Mouse (Mus musculus): ENCODE measurements around the gene Dnase1l2.
"Not testable (repeated sequence)": the region's sequence is repeated elsewhere in the genome, so short reads cannot be mapped to it uniquely, and the experiment has no call there.

The Dnase1l2 gene

DNA sequence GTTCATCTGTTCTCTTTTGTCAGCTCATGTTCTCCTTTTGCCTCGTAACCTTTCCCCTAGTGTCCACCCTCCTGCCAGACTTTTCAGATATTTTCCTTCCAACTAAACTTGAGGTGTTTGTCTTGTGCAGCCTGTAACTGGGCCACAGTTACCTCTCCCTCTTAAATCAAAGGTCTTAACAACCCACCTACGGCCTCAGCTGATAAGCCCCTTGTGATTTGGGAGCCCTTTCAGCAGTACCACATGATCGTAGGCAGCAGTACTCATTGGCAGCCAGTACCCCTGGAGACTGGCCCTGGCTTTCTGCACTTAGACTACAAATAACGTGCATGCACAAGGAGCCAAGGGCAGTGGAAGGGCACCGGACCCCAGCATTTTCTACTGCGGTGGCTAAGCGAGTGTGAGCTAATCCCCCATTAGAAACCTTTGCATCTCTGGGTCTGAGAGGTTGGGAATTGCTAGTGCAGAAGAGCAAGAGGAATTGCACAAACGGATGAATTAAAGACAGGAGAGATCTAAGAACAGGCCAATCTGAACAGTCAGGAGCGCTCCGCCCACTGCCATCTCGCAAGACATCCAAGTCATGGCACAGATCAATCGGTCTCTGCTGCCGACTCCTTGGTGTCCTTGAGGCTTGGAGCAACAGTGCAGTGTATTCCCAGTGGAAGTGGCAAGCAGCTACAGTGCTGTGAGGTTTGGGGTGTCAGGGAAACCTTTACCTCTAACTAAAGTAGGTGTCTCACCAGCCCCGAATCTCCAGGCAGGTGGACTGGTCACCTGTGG is 13.5 kb downstream of the Dnase1l2 start:
- ATAC-seq (ENCODE audit: low TSS enrichment): no peak

DNA sequence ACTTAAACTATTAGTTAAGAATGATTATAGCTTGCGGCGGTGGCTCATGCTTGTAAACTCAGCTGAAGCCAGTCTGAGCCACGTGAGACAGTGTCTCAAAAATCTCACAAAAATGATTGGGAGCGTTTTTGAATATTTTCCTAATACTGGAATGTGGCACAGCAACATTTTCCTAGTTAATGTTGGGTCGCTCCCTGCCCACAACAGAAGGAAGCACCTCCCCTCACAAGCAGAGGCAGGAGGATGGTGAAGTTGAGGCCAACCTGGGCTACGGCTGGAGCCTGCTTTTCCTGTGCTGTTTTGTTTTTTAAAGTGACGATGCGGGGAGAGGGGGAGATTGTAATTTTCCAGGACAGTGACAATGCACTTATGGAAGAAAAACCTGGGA is 15.7 kb downstream of the Dnase1l2 start:
- ATAC-seq (ENCODE audit: low TSS enrichment): no peak

DNA sequence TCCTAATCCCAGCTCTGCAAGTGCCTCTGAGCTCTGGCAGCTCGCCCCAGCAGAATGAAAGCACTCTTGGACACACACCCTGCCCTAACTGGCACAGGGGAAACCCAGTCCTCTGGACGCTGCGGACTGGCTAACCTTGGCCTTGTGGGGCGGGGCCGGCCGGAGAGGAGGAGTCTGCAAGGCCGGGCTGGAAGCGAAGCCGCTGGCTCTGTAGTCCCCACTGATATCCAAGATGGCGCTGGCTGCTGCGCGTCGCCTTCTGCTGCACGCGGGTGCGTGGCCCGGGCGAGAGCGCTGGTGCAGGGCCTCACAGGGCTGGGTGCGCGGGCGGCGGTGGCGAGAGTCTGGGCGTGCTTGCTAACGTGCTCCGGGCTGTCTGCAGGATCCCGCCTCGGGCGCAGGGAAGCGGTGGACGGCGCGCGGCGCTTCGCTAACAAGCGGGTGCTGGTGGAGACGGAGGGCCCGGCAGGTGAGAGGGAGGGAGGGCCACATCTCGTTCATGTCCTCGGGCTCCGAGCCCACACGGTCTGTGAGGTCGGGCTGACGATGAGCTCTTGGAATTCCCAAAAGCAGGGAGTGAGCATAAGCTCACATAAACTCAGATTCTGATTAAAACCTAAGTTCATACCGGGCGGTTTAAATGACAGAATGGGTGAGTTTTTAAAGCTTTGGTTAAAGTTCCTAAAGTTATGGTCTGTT is 16.3 kb downstream of the Dnase1l2 start, which contains the start of gene Eci1:
TSS of gene Eci1 (plus strand) at position 171 of the 699 bp plus-strand sequence.
- peak; percentile 93 for ATAC-seq (ENCODE audit: low TSS enrichment)

DNA sequence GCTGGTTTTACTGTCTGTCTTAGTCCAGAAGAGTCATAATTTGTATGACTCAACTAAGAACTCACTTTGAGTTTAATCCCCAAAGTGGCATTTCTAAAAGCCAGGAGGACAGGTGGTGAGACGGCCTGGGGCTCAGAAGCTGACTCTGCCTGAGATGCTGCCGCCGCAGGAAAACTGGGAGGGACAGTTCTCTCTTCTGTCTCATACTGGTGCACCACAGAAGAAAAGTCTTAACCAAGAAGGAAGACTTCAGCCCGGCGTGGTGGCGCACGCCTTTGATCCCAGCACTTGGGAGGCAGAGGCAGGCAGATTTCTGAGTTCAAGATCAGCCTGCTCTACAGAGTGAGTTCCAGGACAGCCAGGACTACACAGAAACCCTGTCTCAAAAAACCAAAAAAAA is 17.0 kb downstream of the Dnase1l2 start:
- ATAC-seq (ENCODE audit: low TSS enrichment): no peak

DNA sequence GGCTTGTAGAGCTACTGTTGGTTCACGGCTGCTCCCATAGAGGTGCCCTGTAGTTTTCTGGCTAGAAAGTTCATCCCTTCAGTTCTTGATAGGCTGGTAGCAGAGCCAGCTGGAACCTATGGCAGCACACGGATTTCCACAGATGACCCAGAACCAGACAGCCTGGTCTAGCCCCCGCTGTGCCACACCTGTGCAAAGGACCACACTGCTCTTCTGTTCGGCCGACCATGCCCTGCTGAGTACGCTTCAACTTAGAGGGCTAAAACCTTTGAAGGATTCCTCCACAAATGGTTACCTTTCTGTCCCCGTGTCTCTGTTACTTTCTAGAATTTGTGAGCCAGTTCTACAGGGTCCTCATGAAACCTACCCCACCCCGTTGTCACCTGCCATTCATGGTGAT is 17.6 kb downstream of the Dnase1l2 start:
- ATAC-seq (ENCODE audit: low TSS enrichment): not testable (repeated sequence)

DNA sequence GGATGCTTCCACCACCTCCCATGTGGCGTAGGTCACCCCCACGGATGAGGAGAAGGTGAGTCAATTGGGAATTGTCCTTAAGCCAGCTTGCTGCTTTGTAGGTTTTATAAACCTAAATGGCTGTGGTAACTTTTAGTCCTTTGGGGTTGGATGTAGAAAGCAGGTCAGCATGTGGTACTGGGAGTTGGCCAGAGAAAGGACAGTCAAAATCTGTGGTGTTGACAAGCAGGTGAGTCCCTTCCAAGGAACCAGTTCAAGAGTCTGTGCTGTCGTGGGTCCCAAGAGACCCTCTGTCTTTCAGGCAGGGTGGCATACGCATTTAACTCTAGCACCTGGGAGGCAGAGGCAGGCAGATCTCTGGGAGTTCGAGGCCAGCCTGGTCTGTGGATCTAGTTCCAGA is 18.4 kb downstream of the Dnase1l2 start:
- ATAC-seq (ENCODE audit: low TSS enrichment): no peak

DNA sequence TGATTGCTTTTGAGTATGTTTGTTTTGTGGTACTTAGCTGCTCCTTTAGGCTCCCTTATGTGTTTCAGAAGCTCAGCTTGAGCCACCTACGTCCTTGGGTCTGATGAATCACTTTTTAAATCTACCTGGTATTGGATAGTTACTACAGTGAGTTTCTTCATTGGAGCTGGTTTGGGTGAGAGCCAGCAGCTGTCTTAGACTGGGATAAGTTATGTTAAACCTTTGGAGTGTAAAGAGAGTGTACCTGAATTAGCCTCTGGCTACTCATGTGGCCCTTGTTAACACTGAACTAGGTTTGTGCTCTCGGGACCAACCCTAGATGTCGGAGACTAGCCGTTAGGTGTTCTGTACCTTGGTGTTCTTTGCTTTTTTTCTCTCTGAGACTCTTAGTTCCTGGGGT is 19.8 kb downstream of the Dnase1l2 start:
- ATAC-seq (ENCODE audit: low TSS enrichment): no peak

DNA sequence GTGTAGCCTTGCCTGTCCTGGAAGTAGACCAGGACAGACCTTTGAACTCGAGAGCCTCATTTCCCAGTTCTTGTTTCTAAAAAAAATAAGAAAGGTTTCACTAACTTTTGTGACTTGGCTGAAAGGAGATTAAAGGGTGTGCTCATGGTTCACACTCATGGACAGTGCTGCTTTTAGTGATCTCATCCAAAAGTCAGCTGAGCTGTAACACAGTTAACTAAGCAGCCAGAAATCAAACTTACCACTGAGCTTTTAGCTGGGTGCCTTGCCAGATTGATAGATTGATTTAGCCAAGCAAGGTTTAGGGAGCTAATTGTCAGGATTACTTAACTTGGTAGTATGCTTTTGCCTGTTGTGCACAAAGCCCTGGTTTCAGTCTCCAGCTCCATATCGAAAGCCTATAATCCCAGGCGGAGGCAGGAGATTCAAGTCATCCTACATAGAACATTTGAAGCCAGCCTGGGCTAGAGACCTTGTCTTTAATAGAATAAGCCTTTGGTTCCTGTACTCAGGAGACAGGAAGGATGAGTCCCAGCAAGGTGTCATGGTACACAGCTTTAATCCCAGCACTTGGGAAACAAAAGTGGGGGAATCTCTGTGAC is 26.8 kb downstream of the Dnase1l2 start:
- no peak for ATAC-seq (ENCODE audit: low TSS enrichment)

DNA sequence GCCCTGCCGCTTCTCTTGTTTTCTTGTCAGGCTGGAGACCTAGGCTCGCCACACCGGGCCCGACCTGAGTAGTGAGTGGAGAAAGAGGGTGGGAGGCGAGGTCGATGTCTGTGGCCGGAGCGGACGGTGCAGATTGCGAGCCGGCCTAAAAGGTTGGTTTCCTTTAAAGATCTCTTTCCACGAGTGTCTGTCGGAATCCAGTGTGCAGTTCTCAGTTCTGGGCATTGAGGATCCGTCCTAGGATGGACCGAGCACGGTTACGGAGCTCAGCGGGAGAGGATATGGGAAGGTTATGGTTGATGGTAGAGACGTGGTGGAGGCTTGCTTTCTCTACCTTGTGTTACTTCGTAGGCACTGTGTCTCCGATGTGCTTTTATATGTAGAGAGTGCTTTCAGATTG is 27.9 kb downstream of the Dnase1l2 start:
- no peak for ATAC-seq (ENCODE audit: low TSS enrichment)

DNA sequence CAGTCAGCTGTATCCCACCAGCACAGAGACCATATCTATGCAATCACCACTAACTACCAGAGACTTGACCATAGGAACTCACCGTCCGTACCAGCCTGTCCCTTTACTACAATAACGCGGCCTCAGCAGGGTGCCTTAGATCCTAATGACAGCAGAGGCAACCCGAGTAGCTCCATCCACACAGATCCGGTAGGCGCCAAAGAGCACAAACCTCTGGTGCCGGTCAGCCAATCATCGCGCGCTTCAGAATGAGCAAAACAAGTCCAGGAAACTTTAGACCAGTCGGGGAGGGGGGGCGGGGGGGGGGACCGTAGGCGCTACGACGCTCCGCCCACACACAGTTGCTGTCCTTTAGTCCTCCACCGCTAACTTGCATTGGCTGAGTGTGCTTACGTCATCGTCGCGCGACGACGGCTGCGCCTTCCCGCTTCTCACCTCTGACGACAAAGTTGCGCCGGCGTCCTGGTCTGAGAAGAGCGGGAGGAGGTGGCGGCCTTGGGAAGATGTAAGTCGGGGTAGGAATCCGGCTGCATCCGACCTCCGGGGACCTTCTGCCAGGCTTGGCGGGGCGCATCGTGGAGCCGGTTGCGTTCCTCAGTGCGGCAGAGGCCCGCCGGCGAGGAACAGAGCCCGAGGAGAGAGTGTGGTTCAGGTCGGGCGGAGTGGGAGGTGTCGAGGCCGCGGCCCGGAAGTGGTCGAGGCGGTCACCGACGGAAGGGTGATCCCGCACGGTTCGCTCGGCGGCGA is 28.5 kb downstream of the Dnase1l2 start, which contains the start of gene Rnps1:
TSS of gene Rnps1 (plus strand) at position 336 of the 747 bp plus-strand sequence.
- peak; percentile 73 for ATAC-seq (ENCODE audit: low TSS enrichment)

DNA sequence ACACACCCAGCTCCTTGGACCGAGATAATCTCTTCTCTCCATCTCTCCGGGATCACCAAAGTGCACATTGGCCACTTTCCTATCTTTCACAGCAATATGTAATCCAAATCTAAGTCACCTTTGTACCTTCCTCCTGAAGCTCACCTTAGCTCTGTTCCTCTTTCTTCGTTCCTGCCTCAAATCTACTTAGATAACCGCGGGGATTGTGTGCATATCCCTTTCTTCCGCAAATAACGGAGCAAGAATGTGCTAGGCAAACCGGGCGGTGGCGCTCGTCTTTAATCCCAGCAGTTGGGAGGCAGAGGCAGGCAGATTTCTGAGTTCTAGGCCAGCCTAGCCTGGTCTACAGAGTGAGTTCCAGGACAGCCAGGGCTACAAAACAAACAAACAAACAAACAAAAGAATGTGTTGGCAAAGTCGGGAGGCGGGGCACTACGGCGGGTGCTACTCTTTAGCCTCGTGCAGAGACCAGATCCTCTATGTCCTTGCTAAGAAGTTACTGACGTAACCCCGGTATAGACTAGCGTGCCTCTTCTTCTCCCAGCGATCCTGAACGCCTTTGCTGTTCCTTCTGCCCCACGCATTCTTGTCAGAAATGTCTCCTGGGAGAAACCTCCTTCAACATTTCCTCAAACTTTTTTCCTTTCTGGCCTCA is 29.2 kb downstream of the Dnase1l2 start:
- ATAC-seq (ENCODE audit: low TSS enrichment): peak; percentile 24; the same call in 1 of the 2 replicates

DNA sequence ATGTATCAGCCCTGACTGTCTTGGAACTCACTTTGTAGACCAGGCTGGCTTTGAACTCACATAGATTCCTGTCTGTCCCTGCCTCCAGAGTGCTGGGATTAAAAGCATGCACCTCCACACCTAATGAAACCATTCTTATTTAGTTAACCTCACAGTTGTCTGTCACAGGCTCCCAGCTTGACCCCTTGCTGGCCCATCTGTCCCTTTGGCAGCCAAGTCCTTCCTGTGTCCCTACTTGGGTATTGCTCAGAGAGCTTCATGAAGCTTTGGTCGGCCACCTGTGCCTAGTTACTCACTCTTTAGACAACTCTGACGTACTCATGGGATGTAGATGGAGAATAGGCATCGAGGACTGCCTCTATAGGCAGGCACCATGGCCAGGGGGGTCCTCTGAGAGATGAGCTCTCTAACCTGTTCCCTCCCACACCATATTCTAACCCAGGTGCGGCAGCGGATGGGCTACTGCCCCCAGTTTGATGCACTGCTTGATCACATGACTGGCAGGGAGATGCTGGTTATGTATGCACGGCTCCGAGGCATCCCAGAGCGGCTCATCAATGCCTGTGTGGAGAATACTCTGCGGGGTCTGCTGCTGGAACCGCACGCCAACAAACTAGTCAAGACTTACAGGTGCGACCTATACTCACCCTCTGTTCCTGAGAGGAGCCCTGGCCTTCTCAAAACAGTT is 35.6 kb downstream of the Dnase1l2 start:
- no peak for ATAC-seq (ENCODE audit: low TSS enrichment)

DNA sequence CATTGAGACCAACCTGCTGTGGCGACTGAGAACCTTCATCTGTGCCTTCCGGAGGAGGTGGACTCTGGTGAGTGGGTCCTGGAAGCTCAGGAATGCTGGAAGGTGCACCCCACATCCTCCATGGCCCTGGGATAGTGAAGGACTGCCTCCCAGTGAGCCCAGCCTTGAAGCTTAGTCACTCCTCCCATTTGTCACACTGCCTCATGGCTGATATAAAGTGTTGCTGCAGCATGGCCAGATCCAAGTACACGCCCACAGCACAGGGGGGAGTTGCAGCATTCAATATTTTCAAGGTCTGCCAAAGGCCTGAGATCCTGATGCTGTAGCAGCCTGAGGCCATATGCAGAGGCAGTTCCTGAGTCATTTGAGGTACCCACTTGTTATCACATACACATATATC is 40.5 kb downstream of the Dnase1l2 start:
- peak; percentile 55; the same call in 1 of the 2 replicates for ATAC-seq (ENCODE audit: low TSS enrichment)

DNA sequence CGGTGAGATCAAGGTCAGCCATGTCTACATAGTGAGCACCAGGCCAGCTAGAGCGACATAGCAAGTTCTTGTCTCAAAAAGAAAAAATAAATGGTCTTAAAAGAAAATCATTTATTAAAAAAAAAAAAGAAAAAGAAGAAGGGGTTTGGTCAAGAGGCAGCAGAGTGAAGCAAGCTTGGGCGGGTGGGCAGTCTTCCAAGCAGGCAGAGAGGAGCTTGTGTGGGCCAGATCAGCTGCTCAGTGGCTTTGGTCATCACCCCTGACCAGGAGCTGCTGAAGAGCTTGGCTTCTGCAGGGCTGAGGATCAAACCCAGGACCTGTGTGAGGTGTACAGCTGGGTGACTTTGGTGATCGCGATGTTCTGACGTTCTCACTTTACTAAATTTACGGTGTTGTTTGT is 48.4 kb downstream of the Dnase1l2 start:
- no peak for ATAC-seq (ENCODE audit: low TSS enrichment)

DNA sequence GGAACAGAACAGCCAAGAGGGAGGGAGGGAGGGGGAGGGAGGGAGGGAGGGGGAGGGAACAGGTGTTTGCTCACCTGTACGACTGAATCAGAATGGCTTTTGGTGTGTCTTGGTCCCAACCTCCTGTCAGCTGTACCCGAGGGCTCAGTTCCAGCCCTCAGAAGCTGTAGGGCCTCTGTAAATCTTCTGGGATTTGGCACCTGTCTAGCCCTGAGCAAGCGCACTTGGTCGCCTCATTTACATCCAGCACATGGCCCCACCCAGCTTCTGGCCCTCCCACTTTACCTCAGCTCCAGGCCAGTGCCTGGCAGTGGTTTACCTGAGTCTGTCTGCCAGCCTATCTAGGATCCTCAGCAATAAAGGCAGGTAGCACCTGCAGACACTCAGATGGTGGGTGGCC is 49.4 kb downstream of the Dnase1l2 start:
- ATAC-seq (ENCODE audit: low TSS enrichment): no peak

DNA sequence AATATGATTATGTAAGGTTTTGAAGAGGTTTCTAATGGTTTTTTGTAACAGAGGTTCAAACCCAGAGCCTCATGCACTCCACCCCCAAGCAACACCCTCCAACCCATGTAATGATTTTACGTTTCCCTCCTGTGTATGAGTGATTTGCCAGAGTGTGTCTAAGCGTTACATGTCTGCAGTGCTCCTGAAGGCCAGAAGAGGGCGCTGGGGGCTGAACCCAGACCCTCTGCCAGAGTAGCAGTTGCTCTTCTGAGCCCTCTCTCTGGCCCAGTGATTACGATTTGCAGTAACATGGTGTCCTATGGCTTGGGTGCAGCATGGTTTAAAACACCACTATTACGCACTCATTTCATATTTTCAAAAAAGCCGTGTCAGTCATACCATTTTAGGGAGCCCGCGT is 51.8 kb downstream of the Dnase1l2 start:
- no peak for ATAC-seq (ENCODE audit: low TSS enrichment)
